Mouse (Mus musculus) adipocyte (in vitro differentiated cells): ENCODE data around the gene Hoxa7.

Source experiments
- DNase-seq: peaks from one replicate; pipeline ENCODE4 v3.0.0-alpha.2; 2016; ENCODE audit warnings: low spot score

Gene Hoxa7

GRCm38 (mm10) chr6:52239625-52240388, 18.2 kb upstream of the Hoxa7 start:
- no peak for DNase-seq

GRCm38 (mm10) chr6:52238976-52239375, 17.3 kb upstream of the Hoxa7 start:
- no peak for DNase-seq

- DNase-seq, result no peak
These were observed 16.5 kb upstream of the Hoxa7 start for GRCm38 (mm10) chr6:52238155-52238545.

- no peak for DNase-seq
These were observed 15.9 kb upstream of the Hoxa7 start for GRCm38 (mm10) chr6:52237346-52238154.

GRCm38 (mm10) chr6:52236806-52237205, 15.2 kb upstream of the Hoxa7 start:
- DNase-seq, result no peak

- no peak for DNase-seq
These were observed 14.2 kb upstream of the Hoxa7 start for GRCm38 (mm10) chr6:52235866-52236265.

- DNase-seq, result no peak
These were observed 13.6 kb upstream of the Hoxa7 start for GRCm38 (mm10) chr6:52235267-52235666.

GRCm38 (mm10) chr6:52234428-52235140, 12.9 kb upstream of the Hoxa7 start:
- DNase-seq, result no peak

- DNase-seq, result no peak
These were observed 12.1 kb upstream of the Hoxa7 start for GRCm38 (mm10) chr6:52233546-52234427.

- DNase-seq, result no peak
These were observed 11.4 kb upstream of the Hoxa7 start for GRCm38 (mm10) chr6:52232984-52233545.

- DNase-seq, result no peak
These were observed 10.9 kb upstream of the Hoxa7 start for GRCm38 (mm10) chr6:52232568-52232965.

- DNase-seq, result no peak
These were observed 10.4 kb upstream of the Hoxa7 start for GRCm38 (mm10) chr6:52231885-52232567.

GRCm38 (mm10) chr6:52230516-52231165, 9.0 kb upstream of the Hoxa7 start, which contains the start of gene Hoxa9:
TSS of gene Hoxa9 (minus strand) at chr6:52231089.
- DNase-seq, result no peak

GRCm38 (mm10) chr6:52229558-52230416, 8.1 kb upstream of the Hoxa7 start:
- no peak for DNase-seq

GRCm38 (mm10) chr6:52228475-52229465, 7.1 kb upstream of the Hoxa7 start:
- no peak for DNase-seq

GRCm38 (mm10) chr6:52227470-52228222, 6.0 kb upstream of the Hoxa7 start:
- DNase-seq, result no peak
